Mouse (Mus musculus): ENCODE results near the gene Actr1b. TPM values are rescaled to one million over a fixed set of nuclear protein-coding genes. Genes with fewer than 3 reads are reported as not detected.
"Not testable (repeated sequence)": the region's sequence is repeated elsewhere in the genome, so short reads cannot be mapped to it uniquely, and the experiment has no call there.

The Actr1b gene
- polyA plus RNA-seq, 1 experiment from 2014 or later, result 99.8 TPM

DNA sequence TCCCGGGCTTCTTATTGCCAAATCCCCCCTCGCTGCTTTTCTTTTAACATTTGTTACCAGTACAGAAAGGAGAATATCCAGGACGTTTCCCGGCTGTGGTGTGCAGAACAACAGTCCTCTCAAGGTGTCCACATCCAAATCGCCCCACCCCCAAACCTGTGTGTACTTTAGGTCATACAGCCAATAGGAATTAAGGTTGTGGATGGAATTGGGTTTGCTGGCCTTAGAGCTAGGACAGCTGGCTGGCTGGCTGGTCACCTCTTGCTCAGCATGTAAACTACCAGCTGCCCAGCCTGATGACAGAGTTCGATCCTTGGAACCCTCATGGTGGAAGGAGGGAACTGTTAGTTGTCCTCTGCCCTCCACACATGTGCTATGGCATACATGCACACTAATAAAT is 19.4 kb downstream of the Actr1b start:
- no peak for ATAC-seq (replicated peaks)
- Histone ChIP-seq H3K36me3 (peaks cover 37% of the 10 kb centered on the region), H3K9ac (replicated peaks) (no peak overlapping the region), H3K27ac (replicated peaks) (no peak overlapping the region), H3K4me1 (peaks cover 17% of the 10 kb centered on the region), H3K9me3 (no peaks in the 10 kb centered on the region), H3K4me2 (replicated peaks) (no peak overlapping the region), H3K27me3 (no peaks in the 10 kb centered on the region), H3K4me3 (no peak overlapping the region)
- WGBS, result 88% methylated on average over 6 of the region's 6 CpGs

DNA sequence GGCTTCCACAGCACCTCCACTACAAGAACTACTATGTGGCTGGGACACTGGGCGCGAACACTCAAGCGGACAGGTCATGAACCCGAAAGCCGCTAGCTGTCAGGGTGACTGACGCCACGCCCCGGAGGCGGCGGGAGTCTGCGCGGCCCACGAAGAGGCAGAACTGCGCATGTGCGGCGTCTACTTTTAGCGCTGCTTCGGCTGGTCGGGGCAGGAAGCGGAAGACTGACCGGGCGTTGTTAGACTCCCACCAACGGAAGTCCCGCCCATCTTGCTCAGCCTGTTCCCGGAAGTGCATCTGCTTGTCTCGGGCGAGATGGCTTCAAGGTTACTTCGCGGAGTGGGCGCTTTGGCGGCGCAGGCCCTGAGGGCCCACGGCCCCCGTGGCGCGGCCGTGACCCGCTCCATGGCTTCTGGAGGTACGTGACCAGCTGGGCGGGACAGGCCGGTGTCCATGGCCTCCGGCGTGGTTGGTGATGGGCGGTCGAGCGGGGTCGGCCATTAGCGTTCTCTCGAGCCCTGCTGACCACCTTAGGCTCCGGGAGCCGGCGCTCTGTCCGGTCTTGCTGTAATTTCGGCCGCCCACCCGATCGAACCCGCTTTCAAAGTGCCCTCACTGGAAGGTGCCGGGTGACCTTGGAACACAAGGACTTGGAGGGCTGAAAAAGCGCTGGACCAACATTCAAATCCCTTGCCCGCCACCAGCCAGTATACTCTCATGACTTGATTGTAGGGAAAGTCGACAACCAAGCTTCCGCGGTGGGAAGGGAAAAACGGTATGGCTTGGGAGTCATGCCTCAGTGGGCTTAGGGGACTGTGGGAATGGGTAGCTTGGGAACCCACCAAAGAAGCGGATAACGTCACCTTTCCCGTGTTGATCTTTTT is 22.7 kb downstream of the Actr1b start, which contains the start of gene Cox5b:
Gene Cox5b, plus strand, starts transcription at position 179 of the 885 bp plus-strand sequence.
- 1% methylated on average over 68 of the region's 68 CpGs for WGBS
- Histone ChIP-seq H3K9ac (replicated peaks) (peak within 1 kb of the TSS; percentile 88), H3K4me2 (replicated peaks) (peak within 1 kb of the TSS; percentile 89), H3K4me3 (peak within 1 kb of the TSS; percentile 91), H3K9me3 (no peaks in the 10 kb centered on the region), H3K4me1 (peaks cover 17% of the 10 kb centered on the region), H3K36me3 (peaks cover 22% of the 10 kb centered on the region), H3K27ac (replicated peaks) (peak within 1 kb of the TSS; percentile 62), H3K27me3 (no peaks in the 10 kb centered on the region)
- ATAC-seq (replicated peaks), result peak; percentile 97

DNA sequence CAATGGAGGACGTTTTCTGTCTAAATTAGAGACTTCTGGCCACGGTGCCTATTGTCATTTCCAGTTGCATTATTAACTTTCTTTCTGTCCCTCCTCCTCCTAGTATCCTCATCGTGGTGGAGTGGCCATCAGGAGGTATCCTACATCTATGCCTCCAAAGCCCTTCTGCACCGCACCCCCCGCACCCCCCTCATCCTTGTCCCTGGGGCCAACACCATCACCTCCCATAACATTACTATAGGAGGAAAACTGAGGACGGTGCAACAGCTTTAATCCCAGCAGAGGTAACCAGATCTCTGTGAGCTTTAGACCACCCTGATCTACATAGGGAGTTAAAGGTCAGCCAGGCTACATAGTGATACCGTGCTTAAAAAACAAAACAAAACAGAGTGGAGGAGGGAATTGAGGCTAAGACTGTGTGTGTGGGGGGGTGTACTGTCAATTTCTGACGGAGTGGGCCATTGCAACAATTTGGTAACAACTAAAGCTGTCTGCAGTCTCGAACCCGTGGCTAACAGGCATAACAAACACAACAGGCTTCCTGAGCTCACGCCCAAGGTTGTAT is 23.5 kb downstream of the Actr1b start:
- Histone ChIP-seq H3K27me3 (no peaks in the 10 kb centered on the region), H3K9me3 (no peaks in the 10 kb centered on the region), H3K9ac (replicated peaks) (peak overlapping the region; percentile 88), H3K27ac (replicated peaks) (peak overlapping the region; percentile 62), H3K36me3 (peaks cover 22% of the 10 kb centered on the region), H3K4me2 (replicated peaks) (peak overlapping the region; percentile 89), H3K4me3 (peak overlapping the region; percentile 91), H3K4me1 (peaks cover 17% of the 10 kb centered on the region)
- 60% methylated on average over 11 of the region's 11 CpGs for WGBS
- ATAC-seq (replicated peaks), result peak; percentile 50

DNA sequence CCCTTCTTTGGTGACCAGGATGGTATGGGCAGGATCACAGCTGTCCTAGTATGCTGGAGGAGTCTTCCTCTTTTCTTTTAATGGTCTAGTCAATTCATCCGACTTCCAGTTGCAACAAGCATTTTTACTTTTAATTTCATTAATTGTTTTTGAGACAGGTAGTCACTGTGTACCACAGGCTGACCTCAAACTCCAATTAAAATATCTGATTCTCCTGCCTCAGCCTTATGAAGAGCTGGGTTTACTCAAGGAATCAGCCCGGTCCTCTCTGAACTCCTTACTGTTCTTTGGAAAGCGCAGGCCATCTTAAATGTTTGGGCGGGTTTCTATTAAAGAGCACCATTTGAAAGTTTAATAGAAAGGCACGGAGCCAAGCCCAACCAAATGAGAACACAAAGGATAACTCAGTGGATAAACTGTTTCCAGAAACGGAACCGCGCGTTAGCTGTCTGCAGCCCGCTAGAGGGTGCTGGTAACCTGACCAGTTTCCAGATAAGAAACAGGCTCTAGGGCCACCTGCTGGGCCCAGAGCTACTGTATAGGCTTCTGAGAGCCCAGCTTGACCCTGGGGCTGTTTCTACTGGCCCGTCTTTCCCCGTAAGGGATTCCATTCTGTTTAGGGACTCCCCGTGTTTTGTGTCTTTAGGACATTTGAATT is 30.3 kb downstream of the Actr1b start:
- Histone ChIP-seq H3K9me3 (no peaks in the 10 kb centered on the region), H3K4me2 (replicated peaks) (no peak overlapping the region), H3K4me3 (no peak overlapping the region), H3K9ac (replicated peaks) (no peak overlapping the region), H3K4me1 (peaks cover 5% of the 10 kb centered on the region; the same call in 1 of the 2 replicates), H3K36me3 (no peaks in the 10 kb centered on the region), H3K27me3 (no peaks in the 10 kb centered on the region), H3K27ac (replicated peaks) (peak overlapping the region; percentile 4; the same call in 1 of the 2 replicates)
- ATAC-seq (replicated peaks), result peak; percentile 72
- WGBS, result 7% methylated on average over 13 of the region's 13 CpGs

DNA sequence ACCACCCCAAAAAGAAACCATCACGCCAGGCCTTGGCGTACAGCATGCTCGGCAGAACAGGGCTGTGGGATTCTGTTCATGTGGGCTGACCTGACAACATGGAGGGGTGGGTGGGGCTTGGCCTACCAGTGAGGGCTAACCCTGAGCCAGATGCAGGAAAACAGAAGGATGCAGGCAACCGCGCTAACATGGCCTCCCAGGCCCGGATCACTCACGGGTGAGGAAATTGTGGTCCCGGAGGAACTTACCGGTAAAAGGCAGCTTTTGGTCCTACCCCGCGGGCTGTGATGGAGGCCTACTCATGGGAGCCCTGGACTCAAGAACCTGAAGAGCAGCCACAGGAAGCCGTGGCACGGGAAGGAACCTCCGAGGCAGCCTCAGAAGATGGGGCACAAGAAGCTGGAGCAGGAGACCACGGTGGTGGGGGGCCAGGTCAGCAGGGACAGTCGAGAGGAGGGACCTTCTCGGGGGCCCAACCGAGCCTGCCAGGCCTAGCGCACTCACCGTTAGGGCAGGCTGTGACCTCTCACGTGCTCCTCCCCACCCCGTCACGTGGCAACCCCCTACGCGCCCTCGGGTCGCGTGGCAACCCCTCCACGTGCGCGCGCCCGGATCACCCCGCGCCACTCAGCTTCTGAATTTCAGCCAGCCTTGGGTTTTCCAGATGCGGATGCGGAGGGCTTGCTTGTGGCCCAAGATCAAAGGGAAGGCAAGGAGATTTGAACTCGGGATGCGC is 31.4 kb downstream of the Actr1b start, which contains the start of gene Fam178b:
Gene Fam178b, minus strand, starts transcription at position 564 of the 736 bp plus-strand sequence.
- Histone ChIP-seq H3K4me2 (replicated peaks) (no peak within 1 kb of the TSS), H3K27ac (replicated peaks) (peak within 1 kb of the TSS; percentile 4; the same call in 1 of the 2 replicates), H3K4me1 (peaks cover 5% of the 10 kb centered on the region; the same call in 1 of the 2 replicates), H3K27me3 (no peaks in the 10 kb centered on the region), H3K4me3 (no peak within 1 kb of the TSS), H3K9me3 (no peaks in the 10 kb centered on the region), H3K36me3 (no peaks in the 10 kb centered on the region), H3K9ac (replicated peaks) (no peak within 1 kb of the TSS)
- no peak for ATAC-seq (replicated peaks)
- 94% methylated on average over 39 of the region's 39 CpGs for WGBS

DNA sequence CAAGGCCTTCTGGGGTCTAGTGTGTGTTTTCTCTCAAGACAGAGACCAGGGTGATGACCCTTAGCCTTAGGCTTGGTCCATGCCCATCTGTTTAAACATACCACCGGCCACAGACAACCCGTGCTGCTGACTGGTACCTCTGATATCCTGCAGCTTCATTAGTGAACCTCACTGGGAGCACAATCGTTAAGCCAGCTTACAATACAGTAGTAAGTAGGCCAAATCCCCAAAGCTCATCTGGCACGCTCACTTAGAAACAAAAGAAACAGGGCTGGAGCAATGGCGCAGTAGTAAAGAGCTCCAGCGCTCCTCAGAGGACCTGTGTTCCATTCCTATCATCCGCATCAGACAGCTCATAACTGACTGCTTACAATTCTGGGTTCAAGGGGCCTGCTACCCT is 33.3 kb downstream of the Actr1b start:
- Histone ChIP-seq H3K4me1 (peaks cover 5% of the 10 kb centered on the region; the same call in 1 of the 2 replicates), H3K4me3 (no peak overlapping the region), H3K9ac (replicated peaks) (no peak overlapping the region), H3K27me3 (no peaks in the 10 kb centered on the region), H3K4me2 (replicated peaks) (no peak overlapping the region), H3K27ac (replicated peaks) (no peak overlapping the region), H3K36me3 (no peaks in the 10 kb centered on the region), H3K9me3 (no peaks in the 10 kb centered on the region)
- ATAC-seq (replicated peaks), result no peak
- 34% methylated on average over 7 of the region's 7 CpGs for whole genome bisulfite sequencing

DNA sequence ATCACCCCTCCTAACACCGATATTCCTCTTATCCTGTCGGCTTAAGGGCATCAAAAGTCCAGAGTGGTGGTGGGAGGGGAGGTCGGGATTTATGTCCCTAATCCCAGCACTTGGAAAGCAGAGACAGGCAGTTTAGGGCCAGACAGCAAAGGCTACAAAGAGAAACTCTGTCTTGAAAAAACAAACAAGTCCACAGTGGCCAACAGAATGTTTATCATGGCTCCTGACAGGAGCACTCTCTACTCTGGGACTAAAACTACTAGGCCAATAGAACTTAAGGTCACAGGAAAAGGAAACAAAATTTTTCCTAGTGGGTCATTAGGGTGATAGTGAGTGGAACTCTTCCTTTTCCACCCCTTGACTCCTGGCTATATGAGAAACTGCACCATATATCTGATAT is 39.3 kb downstream of the Actr1b start:
- Histone ChIP-seq H3K27me3 (no peaks in the 10 kb centered on the region), H3K27ac (replicated peaks) (no peak overlapping the region), H3K9ac (replicated peaks) (no peak overlapping the region), H3K4me3 (no peak overlapping the region), H3K36me3 (no peaks in the 10 kb centered on the region), H3K9me3 (no peaks in the 10 kb centered on the region), H3K4me1 (no peaks in the 10 kb centered on the region), H3K4me2 (replicated peaks) (no peak overlapping the region)
- ATAC-seq (replicated peaks), result no peak
- WGBS, result 73% methylated on average over 3 of the region's 3 CpGs

DNA sequence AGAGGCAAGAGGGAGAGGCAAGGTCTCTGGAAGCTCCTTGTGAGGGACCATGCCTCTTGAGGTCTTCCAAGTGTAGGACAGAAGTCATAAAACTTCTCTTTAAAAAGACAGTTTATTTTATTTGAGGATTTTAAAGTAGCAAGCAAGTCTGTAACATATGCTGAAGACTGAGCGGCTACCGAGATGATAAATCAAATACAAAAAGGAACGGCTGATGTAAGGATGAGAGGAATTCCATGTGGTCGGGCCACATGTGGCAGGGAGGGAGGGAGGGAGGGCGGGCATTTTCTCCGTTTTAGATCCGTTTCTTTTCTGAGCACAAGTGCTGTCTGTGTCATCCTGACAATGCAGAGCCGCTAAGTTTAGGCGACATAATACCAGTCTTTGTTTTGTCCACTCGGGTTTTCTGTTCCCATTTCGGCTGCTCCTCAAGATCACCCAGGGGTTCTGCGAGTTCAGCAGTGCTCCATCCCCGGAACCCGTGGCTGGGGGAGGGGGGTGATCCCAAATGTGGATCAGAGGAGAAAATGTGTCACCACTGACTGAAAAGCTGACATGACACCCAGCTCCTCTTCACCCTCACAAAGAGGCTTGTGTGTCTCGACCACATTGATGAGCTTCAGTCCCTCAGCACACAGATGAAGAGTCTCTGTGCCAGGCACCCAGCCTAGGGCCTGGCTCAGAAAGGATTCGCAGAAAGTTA is 41.4 kb downstream of the Actr1b start:
- Histone ChIP-seq H3K4me1 (no peaks in the 10 kb centered on the region), H3K27me3 (no peaks in the 10 kb centered on the region), H3K9ac (replicated peaks) (no peak overlapping the region), H3K27ac (replicated peaks) (no peak overlapping the region), H3K9me3 (no peaks in the 10 kb centered on the region), H3K4me3 (no peak overlapping the region), H3K4me2 (replicated peaks) (no peak overlapping the region), H3K36me3 (no peaks in the 10 kb centered on the region)
- ATAC-seq (replicated peaks), result no peak
- WGBS, result 58% methylated on average over 16 of the region's 16 CpGs

DNA sequence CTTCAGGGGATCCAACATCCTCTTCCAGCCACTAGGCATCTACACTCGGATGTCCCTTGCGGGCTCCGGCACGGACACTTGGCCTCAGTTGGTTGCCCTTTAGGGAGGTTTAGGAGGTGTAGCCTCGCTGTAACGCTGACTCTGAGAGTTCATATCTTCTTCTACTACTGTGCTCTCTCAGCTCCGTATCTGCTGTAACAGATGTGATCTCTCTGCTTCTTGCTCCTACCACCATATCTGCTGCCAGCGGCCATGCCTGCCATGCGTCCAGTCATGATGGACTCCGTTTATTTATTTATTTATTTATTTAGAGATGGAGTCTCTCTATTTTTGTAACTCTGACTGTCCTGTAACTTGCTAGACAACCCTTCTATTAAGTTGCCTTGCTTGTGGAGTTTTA is 43.0 kb downstream of the Actr1b start:
- H3K9ac ChIP-seq (replicated peaks), result no peak overlapping the region
- H3K4me2 ChIP-seq (replicated peaks), result no peak overlapping the region
- no peaks in the 10 kb centered on the region for H3K36me3 ChIP-seq
- no peak for ATAC-seq (replicated peaks)
- no peak overlapping the region for H3K4me3 ChIP-seq
- H3K27ac ChIP-seq (replicated peaks), result no peak overlapping the region
- H3K9me3 ChIP-seq, result no peaks in the 10 kb centered on the region
- H3K27me3 ChIP-seq, result no peaks in the 10 kb centered on the region
- WGBS, result 95% methylated on average over 10 of the region's 10 CpGs
- no peaks in the 10 kb centered on the region for H3K4me1 ChIP-seq

DNA sequence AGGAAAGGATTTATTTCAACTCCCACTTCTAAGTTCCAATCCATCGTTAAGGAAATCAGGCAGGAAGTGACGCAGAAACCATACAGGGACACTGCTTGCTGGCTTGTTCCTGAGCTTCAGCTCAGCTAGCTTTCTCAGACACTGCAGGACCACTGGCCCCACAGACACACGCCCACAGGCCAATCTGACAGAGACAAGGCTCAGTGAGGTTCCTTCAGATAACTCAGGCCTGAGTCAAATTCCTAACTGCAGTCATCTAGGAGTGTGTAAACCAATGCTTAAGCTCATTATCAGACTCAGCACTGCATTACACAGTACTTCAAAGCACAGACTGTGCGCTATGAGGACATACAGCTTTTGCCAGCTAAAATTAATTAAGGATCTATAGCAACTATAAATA is 44.0 kb downstream of the Actr1b start:
- WGBS, result 68% methylated on average over 4 of the region's 4 CpGs
- Histone ChIP-seq H3K9me3 (no peaks in the 10 kb centered on the region), H3K4me3 (no peak overlapping the region), H3K36me3 (no peaks in the 10 kb centered on the region), H3K4me1 (no peaks in the 10 kb centered on the region), H3K27me3 (no peaks in the 10 kb centered on the region), H3K27ac (replicated peaks) (no peak overlapping the region), H3K9ac (replicated peaks) (no peak overlapping the region), H3K4me2 (replicated peaks) (no peak overlapping the region)
- no peak for ATAC-seq (replicated peaks)

DNA sequence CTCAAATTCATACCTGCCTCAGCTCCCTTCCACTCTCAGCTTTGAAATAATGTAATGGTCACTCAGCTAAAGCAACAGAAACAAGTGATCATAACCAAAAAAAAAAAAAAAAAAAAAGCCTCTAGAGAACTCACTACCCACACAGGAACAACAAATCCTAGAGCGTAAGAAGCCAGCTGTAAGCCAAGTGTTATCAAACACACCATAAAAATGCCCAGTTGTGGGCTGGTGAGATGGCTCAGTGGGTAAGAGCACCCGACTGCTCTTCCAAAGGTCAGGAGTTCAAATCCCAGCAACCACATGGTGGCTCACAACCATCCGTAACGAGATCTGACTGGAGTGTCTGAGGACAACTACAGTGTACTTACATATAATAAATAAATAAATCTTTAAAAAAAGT is 46.2 kb downstream of the Actr1b start:
- H3K27ac ChIP-seq (replicated peaks); ATAC-seq (replicated peaks); H3K27me3 ChIP-seq; H3K9ac ChIP-seq (replicated peaks); H3K36me3 ChIP-seq; H3K4me3 ChIP-seq; H3K4me2 ChIP-seq (replicated peaks); H3K4me1 ChIP-seq; H3K9me3 ChIP-seq: not testable (repeated sequence)
- WGBS, result 82% methylated on average over 4 of the region's 4 CpGs

Data from forebrain, embryonic 15.5 days (tissue).